Mouse (Mus musculus) layer of hippocampus, adult 18-20 months (tissue): ENCODE measurements around the gene Rsad1. TPM values are rescaled to one million over a fixed set of nuclear protein-coding genes. Genes with fewer than 3 reads are reported as not detected.
A peak's percentile ranks its signal among the peaks of the same experiment; 100 is the strongest.

Source experiments
- DNase-seq, 2 experiments: peaks; one replicate each; pipeline ENCODE4 v3.0.0; 2022; ENCODE audit warnings: low spot score in 2 of 2
- long read RNA-seq: library from polyadenylated mRNA; stranded (forward); transcript quantifications from one replicate; pipeline ENCODE4 v2.0.0, GENCODE M21; 2021
- total RNA-seq, 2 experiments: library from RNA; stranded (reverse); gene quantifications; 2 replicates each; pipeline ENCODE4 v1.2.3; 2021

Rsad1 gene
- 1 to 10 TPM; 8.9 to 9.7 TPM for total RNA-seq
- long read RNA-seq, full-length matches to known transcripts, result 3 of 9 reads
- long read RNA-seq, partial matches to known transcripts, result 2 of 9 reads
- long read RNA-seq, other reads (novel, unspliced or antisense), result 4 of 9 reads

- peak; percentile 91 to 98 for DNase-seq
These were observed at the start of gene Rsad1 for GRCm38 (mm10) chr11:94548888-94549690. Rsad1 (minus strand) TSS chr11:94549255.

DNA sequence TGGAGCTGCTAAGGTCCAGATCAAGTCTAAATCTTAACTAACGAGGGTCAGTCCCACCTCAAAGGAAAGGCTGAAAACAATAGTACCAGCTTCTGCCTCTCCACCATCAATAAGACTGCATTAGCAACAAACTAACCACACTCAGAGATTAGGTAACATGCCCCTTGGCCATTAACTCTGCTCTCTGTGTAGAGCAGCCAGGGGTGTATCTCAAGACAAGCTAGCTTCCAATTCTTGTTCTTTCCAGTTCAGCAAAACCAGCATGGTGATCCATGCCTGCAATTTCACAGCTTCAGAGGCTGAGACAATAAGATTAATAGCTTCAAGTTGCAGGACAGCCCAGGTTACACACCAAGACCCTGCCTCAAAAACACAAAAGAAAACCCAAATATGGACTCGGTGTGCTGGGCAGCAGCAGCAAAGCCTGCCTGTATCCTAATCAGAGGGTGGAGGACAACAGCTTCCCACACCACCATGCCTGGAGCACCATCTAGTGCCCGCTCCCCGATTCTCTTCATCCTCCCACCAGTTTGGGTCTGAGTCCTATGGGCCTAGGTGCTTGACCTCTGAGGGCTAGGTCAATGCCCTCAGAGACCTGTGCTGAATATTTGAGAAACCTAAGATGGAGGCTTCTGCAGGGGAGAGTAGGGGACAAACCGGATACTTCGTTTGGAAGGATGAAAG, 49.5 kb upstream of the Rsad1 start:
- no peak for DNase-seq

GRCm38 (mm10) chr11:94597319-94597718, 48.3 kb upstream of the Rsad1 start:
- DNase-seq, result no peak

DNA sequence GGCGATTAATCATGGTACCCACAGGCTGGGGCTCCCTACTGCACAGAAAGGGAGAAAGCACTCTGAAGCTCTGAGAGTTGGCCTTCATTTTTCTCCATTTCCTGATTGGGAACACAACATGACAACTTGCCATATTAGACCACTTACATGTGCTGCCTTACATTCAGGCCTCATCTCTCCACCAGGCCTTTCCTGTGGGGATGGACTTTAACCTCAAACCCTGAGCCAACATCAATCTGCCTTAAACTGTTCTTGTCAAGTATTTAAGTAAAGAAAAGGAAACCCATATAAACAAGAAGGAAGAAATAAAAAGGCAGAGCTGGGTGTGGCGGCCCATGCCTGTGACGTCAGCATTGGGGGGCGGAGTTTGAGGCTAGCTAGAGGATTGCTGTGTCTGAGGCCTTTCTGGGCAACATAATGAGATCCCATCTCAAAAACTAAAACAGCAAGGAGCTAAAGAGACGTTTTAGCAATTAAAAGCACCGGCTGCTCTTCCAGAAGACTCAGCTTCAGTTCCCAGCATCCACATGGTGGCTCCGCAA, 47.3 kb upstream of the Rsad1 start:
- no peak for DNase-seq

- DNase-seq, result no peak
These were observed 38.5 kb upstream of the Rsad1 start for GRCm38 (mm10) chr11:94587511-94587910.

DNA sequence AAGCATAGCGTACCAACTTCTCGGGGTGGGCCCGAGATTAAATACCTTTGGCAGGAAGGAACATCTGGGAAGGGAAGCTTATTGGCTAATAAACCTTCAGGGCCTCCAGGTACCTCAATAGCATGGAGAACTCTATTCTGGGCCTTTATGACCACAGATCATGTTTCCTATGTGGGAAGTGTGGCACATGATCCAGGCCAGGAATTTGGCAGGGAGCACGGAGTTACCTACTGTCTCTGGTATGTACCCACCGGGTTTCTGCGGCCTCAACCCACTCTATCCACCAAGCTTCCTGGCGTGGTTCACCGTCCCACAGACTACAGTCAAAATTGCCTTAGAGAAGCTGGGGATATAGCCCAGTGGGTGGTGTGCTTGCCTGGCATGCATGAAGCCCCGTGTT, 36.0 kb upstream of the Rsad1 start:
- DNase-seq, result no peak

DNA sequence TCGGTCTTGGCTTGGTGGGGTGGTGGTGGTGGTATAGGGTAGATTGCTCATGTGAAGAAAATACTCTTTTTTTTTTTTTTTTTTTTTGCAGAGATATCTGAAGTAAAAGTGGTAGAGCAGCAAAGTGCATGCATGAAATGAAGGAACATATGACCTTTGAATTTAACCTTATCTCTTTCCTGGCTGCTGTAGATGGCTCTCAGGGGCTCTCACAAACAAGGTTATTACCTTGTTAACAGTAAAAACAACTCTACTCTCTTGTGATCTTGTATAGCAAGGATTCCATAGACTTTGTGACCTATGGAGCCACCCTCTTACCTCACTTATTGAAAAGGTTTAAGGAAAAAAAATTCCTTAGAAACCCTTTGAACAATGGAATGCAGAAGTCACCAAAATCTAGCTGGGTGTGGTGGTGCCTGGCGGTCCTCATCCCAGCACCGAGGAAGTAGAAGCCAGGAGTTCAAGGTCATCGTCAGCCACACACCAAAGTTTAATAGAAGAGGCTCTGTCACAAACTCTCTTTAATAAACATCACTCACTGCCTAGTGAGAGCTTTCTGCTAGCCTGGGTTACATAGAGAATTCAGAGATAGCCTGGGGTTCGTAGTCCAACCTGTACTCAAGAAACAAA, 31.2 kb upstream of the Rsad1 start:
- DNase-seq, result no peak

DNA sequence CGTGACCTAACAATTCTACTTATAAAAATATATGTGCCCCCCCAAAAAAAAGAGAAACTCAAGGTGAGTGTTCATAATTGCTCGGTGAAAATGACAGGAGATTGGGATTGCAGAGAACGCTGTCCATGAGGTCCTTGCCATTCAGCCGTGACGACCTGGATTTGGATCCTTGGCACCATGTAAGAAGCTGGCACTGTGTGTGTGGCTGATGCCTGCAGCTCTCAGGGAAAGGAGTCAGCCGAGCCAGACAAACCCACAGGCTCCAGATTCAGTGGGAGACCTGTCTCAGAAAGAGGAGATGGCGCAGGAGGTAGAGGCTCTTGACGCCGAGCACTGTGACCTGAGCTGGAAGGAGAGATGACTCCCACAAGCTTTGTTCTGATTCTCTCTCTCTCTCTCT, 27.3 kb upstream of the Rsad1 start:
- DNase-seq, result no peak

GRCm38 (mm10) chr11:94575036-94575435, 26.0 kb upstream of the Rsad1 start:
- DNase-seq, result no peak

DNA sequence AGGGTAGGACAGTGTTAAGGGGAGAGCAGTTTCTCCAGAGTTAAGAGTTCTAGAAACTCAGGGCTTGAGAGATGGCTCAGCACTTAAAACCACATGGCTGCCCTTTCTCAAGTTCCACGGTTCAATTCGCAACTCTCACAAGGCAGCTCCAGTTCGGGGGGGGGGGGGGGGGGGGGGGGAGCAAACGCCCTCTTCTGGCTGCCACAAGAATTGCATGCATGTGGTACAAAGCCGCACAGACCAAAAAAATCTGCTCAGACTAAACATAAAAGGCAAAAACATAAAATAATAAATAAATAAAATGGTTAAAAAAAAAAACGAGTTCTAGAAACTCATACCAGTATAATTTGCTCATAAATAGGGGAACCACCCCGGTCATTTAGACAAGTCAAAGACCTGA, 25.5 kb upstream of the Rsad1 start:
- no peak for DNase-seq

DNA sequence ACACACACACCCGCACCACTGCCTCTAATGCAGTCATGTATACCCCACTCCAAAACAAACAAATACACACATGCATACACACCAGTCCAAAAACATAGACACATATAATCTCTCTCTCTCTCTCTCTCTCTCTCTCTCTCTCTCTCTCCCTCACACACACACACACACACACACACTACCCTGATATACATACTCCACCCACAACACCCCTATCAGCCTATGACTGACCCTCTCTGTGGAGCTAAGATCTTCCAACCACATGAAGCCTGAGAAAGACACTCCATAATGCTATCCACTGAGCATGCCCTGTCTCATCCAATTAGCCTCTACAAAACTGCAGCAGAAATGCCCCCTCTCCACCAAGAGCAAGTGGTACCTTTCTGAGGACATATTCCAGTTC, 22.8 kb upstream of the Rsad1 start:
- no peak for DNase-seq

GRCm38 (mm10) chr11:94570612-94571011, 21.6 kb upstream of the Rsad1 start:
- no peak for DNase-seq

DNA sequence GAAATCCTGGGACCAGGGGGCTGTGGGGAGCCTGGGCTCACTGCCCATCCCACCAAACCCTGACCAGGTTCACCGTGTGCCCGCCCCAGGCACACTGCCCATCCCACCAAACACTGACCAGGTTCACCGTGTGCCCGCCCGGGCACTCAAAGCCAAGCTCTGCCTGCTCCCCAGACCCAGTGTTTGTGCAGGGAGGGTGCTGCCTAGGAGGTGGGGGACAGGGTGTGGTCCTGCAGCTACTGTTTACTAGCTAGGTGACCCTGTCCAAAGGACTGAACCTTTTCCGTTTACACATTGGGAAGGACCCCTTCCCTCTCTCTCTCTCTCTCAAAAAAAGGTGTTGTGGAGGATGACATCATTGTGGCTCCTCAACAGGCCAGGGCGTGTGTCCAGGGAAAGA, 18.3 kb upstream of the Rsad1 start:
- DNase-seq, result no peak

GRCm38 (mm10) chr11:94566534-94566933, 17.5 kb upstream of the Rsad1 start:
- DNase-seq, result no peak

DNA sequence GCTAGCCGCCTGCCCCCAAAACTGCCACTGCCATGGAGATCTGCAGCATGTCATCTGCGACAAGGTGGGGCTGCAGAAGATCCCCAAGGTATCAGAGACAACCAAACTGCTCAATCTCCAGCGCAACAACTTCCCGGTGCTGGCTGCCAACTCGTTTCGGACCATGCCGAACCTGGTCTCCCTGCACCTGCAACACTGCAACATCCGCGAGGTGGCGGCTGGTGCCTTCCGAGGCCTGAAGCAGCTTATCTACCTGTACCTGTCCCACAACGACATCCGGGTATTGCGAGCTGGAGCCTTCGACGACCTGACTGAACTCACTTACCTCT, 16.1 kb upstream of the Rsad1 start:
- DNase-seq, result no peak

GRCm38 (mm10) chr11:94564437-94565150, 15.5 kb upstream of the Rsad1 start, which contains the start of gene Chad:
Chad (plus strand) TSS chr11:94565047.
- DNase-seq, result no peak

GRCm38 (mm10) chr11:94563821-94564220, 14.8 kb upstream of the Rsad1 start:
- no peak for DNase-seq

GRCm38 (mm10) chr11:94563383-94563782, 14.3 kb upstream of the Rsad1 start:
- no peak for DNase-seq

DNA sequence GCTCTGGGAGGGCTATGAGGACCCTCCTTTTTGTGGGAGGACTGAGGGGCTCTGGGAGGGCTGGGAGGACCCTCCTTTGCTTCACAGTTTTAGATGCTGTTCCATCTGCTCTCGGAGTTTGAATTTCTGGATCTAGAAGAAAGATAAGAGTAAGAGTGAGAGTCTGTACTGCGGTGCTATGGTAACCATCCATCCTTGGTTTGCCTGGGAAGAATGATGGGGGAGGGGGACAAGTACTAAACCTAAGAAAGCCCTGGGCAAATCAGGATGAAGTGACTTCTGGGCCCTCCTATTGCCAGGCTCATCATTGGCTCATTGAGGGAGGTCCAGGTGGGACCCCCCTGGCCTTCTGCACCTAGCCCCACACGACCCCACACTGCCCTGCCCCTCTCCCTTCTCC, 9.2 kb upstream of the Rsad1 start:
- no peak for DNase-seq

DNA sequence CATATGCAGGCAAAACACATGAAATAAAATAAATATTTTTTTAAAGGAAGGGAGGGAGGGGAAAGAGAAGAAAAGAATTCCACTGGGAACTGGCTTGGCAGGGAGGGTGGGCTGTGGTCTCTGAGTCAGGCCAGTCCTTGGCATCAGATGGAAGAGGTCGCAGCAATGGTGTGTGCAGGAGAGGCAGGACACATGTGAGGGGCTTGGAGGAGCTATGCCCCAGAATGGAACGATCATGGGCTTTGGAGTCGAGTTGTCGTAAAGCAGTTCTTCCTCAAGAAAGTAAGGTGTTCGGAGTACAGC, 1.3 kb upstream of the Rsad1 start:
- DNase-seq, result no peak

DNA sequence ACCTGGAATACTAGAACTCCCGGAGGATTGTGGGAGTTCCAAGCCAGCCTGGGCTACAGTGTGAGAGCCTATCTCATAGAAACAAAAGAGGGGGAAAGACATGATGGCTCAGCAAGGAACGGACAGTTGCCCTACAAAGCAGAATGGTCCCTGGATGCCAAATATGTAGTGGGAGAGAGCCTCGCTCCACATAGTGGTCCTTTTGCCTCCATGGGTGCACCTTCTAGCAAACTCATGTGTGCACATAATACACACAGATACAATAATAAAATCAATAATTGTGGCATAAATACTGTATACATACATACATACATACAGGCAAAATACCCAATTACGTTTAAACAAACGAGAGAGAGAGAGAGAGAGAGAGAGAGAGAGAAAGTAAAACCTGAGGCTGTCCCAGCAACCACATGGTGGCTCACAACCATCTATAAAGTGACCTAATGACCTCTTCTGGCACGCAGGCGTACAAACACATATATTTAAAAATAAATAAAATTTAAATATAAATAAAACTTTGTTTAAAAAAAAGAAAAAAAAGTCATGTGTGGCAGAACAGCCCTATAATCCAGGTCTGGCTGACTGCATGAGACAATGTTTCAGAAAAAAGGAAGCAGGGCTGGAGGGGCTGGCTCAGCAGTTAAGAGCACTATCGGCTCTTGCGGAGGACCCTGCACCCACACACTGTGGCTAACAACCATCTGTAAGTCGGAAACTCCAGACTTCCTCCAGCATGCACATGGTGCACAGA, 811 bp upstream of the Rsad1 start:
- DNase-seq, result peak; percentile 52 to 71
